Mouse (Mus musculus) large intestine, adult 2 months (tissue): ENCODE data around the gene Dnah9. TPM values are rescaled to one million over a fixed set of nuclear protein-coding genes. Genes with fewer than 3 reads are reported as not detected.

ENCODE experiments used
- DNase-seq: peaks from one replicate; pipeline ENCODE4 v3.0.0-alpha.2; 2012; ENCODE audit warnings: low read depth, low spot score
- whole genome bisulfite sequencing: fragments of 180-500 bp; shearing (Covaris S2); methylation state at CpG from one replicate; pipeline ENCODE4 v1.1.7; 2018; 5-methylcytosine and 5-hydroxymethylcytosine counted together
- polyA plus RNA-seq: library from polyadenylated mRNA; depleted of rRNA; stranded (reverse); fragments of >200 nt; gene quantifications from 2 replicates; pipeline ENCODE4 v1.2.3, GENCODE M21; 2012; rRNA removed

The Dnah9 gene
- polyA plus RNA-seq = 0.06 and 0.07 TPM in 2 replicates

GRCm38 (mm10) chr11:66167801-66168651, at the start of gene Dnah9:
Gene Dnah9 (minus strand): TSS chr11:66168551.
- DNase-seq = no peak
- 3% methylated on average over 53 of the region's 53 CpGs for WGBS

GRCm38 (mm10) chr11:66188627-66189287, 20.4 kb upstream of the Dnah9 start:
- WGBS = 74% methylated on average over 3 of the region's 3 CpGs
- DNase-seq = no peak

GRCm38 (mm10) chr11:66188146-66188545, 19.8 kb upstream of the Dnah9 start:
- 80% methylated on average over 2 of the region's 2 CpGs for WGBS
- DNase-seq = no peak

- DNase-seq = no peak
- WGBS = 54% methylated on average over 2 of the region's 2 CpGs
These were observed 9.4 kb upstream of the Dnah9 start for GRCm38 (mm10) chr11:66177781-66178180.

GRCm38 (mm10) chr11:66164022-66164421, 4.3 kb downstream of the Dnah9 start:
- 44% methylated on average over 2 of the region's 2 CpGs for WGBS
- DNase-seq = no peak

GRCm38 (mm10) chr11:66140631-66141252, 27.6 kb downstream of the Dnah9 start:
- no peak for DNase-seq
- 67% methylated on average over 11 of the region's 11 CpGs for WGBS

GRCm38 (mm10) chr11:66134826-66135225, 33.5 kb downstream of the Dnah9 start:
- 72% methylated on average over 6 of the region's 6 CpGs for WGBS
- no peak for DNase-seq

- no peak for DNase-seq
These were observed 42.2 kb downstream of the Dnah9 start for GRCm38 (mm10) chr11:66126150-66126549.

GRCm38 (mm10) chr11:66124496-66124895, 43.9 kb downstream of the Dnah9 start:
- DNase-seq = no peak
- WGBS = 62% methylated on average over 6 of the region's 6 CpGs

GRCm38 (mm10) chr11:66122017-66122416, 46.3 kb downstream of the Dnah9 start:
- WGBS = 15% methylated on average over 3 of the region's 3 CpGs
- no peak for DNase-seq

GRCm38 (mm10) chr11:66083663-66084254, 84.6 kb downstream of the Dnah9 start:
- WGBS = 83% methylated on average over 7 of the region's 7 CpGs
- no peak for DNase-seq

GRCm38 (mm10) chr11:66072921-66073320, 95.4 kb downstream of the Dnah9 start:
- 71% methylated on average over 5 of the region's 5 CpGs for WGBS
- no peak for DNase-seq

GRCm38 (mm10) chr11:66058956-66059355, 109.4 kb downstream of the Dnah9 start:
- DNase-seq = no peak
- 30% methylated on average over 3 of the region's 3 CpGs for WGBS

GRCm38 (mm10) chr11:66051294-66051693, 117.1 kb downstream of the Dnah9 start:
- WGBS = 85% methylated on average over 3 of the region's 3 CpGs
- DNase-seq = no peak

- WGBS = 66% methylated on average over 4 of the region's 4 CpGs
- DNase-seq = no peak
These were observed 119.2 kb downstream of the Dnah9 start for GRCm38 (mm10) chr11:66049146-66049545.

- WGBS = 19% methylated on average over 4 of the region's 4 CpGs
- no peak for DNase-seq
These were observed 121.7 kb downstream of the Dnah9 start for GRCm38 (mm10) chr11:66046594-66047193.

- 36% methylated on average over 6 of the region's 6 CpGs for WGBS
- DNase-seq = no peak
These were observed 124.7 kb downstream of the Dnah9 start for GRCm38 (mm10) chr11:66043635-66044034.

GRCm38 (mm10) chr11:66042531-66042930, 125.8 kb downstream of the Dnah9 start:
- 61% methylated on average over 2 of the region's 2 CpGs for WGBS
- DNase-seq = no peak

- 33% methylated on average over 1 of the region's 1 CpGs for WGBS
- DNase-seq = no peak
These were observed 142.6 kb downstream of the Dnah9 start for GRCm38 (mm10) chr11:66025728-66026127.

- 61% methylated on average over 3 of the region's 3 CpGs for WGBS
- no peak for DNase-seq
These were observed 192.5 kb downstream of the Dnah9 start for GRCm38 (mm10) chr11:65975871-65976270.
